Mouse (Mus musculus) liver, embryonic 11.5 days (tissue): ENCODE data around the gene Rnf31. TPM values are rescaled to one million over a fixed set of nuclear protein-coding genes. Genes with fewer than 3 reads are reported as not detected.

Experiments used
- ATAC-seq: fragments of 200-750 bp; cut with Nextera tagmentation; replicated peaks from 2 replicates; pipeline ENCODE4 v1.8.0; 2017; ENCODE audit warnings: moderate number of reproducible peaks, mild to moderate bottlenecking, moderate TSS enrichment, moderate library complexity; ENCODE audit not compliant: low FRiP score
- DNase-seq: peaks from one replicate; pipeline ENCODE4 v3.0.0-alpha.2; 2017; ENCODE audit warnings: low spot score
- H3K27ac ChIP-seq: fragments of 300-500 bp; sonication (generic); 2 replicates; pipeline ENCODE4 v1.5.1; 2014; ENCODE audit warnings: mild to moderate bottlenecking, low read depth, low read length, control low read depth
- H3K27me3 ChIP-seq: fragments of 300-500 bp; sonication (generic); replicated peaks from 2 replicates; pipeline ENCODE4 v1.6.1; 2014; ENCODE audit warnings: low read length, mixed read lengths; ENCODE audit not compliant: control insufficient read depth, insufficient read depth
- H3K36me3 ChIP-seq: fragments of 300-500 bp; sonication (generic); 2 replicates; pipeline ENCODE4 v1.6.1; 2014; ENCODE audit warnings: mild to moderate bottlenecking, low read length, moderate library complexity, mixed read lengths; ENCODE audit not compliant: control insufficient read depth, insufficient read depth
- H3K4me1 ChIP-seq: fragments of 300-500 bp; sonication (generic); replicated peaks from 2 replicates; pipeline ENCODE4 v1.6.1; 2014; ENCODE audit warnings: low read length, mixed read lengths; ENCODE audit not compliant: control insufficient read depth, insufficient read depth
- H3K4me2 ChIP-seq: fragments of 300-500 bp; sonication (generic); 2 replicates; pipeline ENCODE4 v1.6.1; 2014; ENCODE audit warnings: mild to moderate bottlenecking, control low read depth, moderate library complexity
- H3K4me3 ChIP-seq: fragments of 300-500 bp; sonication (generic); 2 replicates; pipeline ENCODE4 v1.5.1; 2014; ENCODE audit warnings: low read depth, low read length, control low read depth
- H3K9ac ChIP-seq: fragments of 300-500 bp; sonication (generic); 2 replicates; pipeline ENCODE4 v1.6.1; 2014; ENCODE audit warnings: low read depth, low read length, control low read depth
- H3K9me3 ChIP-seq: fragments of 300-500 bp; sonication (generic); 2 replicates; pipeline ENCODE4 v1.6.1; 2016; ENCODE audit warnings: low read length, inconsistent platforms, mixed read lengths; ENCODE audit not compliant: control insufficient read depth
- WGBS: fragments of 180-500 bp; shearing (Covaris S2); extraction: QIAGEN DNeasy Blood & Tissue Kit; methylation state at CpG from one replicate; pipeline ENCODE4 v1.1.7; 2014; 5-methylcytosine and 5-hydroxymethylcytosine counted together
- polyA plus RNA-seq: library from polyadenylated mRNA; unstranded; fragments of >200 nt; fragmentation: Nextera tagmentation; extraction: Ambion mirVana; gene quantifications from 2 replicates; pipeline ENCODE4 v1.2.1, GENCODE M21; 2014

Rnf31 gene
- polyA plus RNA-seq, 1 experiment from 2014 or later, result 23.1 TPM

- WGBS, result 83% methylated on average over 2 of the region's 2 CpGs
- H3K9ac ChIP-seq, result no peak overlapping the region
- no peak for DNase-seq
- peaks cover 4% of the 10 kb centered on the region; the same call in 1 of the 2 replicates for H3K4me1 ChIP-seq
- no peaks in the 10 kb centered on the region for H3K27me3 ChIP-seq
- H3K27ac ChIP-seq, result no peak overlapping the region
- ATAC-seq, result no peak
- H3K36me3 ChIP-seq, result peaks cover 31% of the 10 kb centered on the region
- no peaks in the 10 kb centered on the region for H3K9me3 ChIP-seq
- no peak overlapping the region for H3K4me3 ChIP-seq
- H3K4me2 ChIP-seq, result no peak overlapping the region
These were observed 20.9 kb upstream of the Rnf31 start for GRCm38 (mm10) chr14:55570588-55570987.

GRCm38 (mm10) chr14:55571760-55572159 lies 19.7 kb upstream of the Rnf31 start:
- Histone ChIP-seq H3K4me3 (no peak overlapping the region), H3K36me3 (peaks cover 19% of the 10 kb centered on the region), H3K4me2 (no peak overlapping the region), H3K4me1 (peaks cover 4% of the 10 kb centered on the region; the same call in 1 of the 2 replicates), H3K27ac (no peak overlapping the region), H3K9ac (no peak overlapping the region), H3K27me3 (no peaks in the 10 kb centered on the region), H3K9me3 (no peaks in the 10 kb centered on the region)
- ATAC-seq (no peak), DNase-seq (no peak)

GRCm38 (mm10) chr14:55575302-55575701 lies 16.2 kb upstream of the Rnf31 start, which contains the start of gene Fitm1:
Gene Fitm1, plus strand, starts transcription at chr14:55575617.
- H3K4me2 ChIP-seq, result peak within 1 kb of the TSS; percentile 4; the same call in 1 of the 2 replicates
- DNase-seq (no peak), ATAC-seq (no peak)
- WGBS, result 53% methylated on average over 8 of the region's 8 CpGs
- H3K27ac ChIP-seq, result no peak within 1 kb of the TSS
- no peak within 1 kb of the TSS for H3K4me3 ChIP-seq
- no peaks in the 10 kb centered on the region; the same call in 1 of the 2 replicates for H3K36me3 ChIP-seq
- no peaks in the 10 kb centered on the region for H3K9me3 ChIP-seq
- no peaks in the 10 kb centered on the region for H3K27me3 ChIP-seq
- H3K9ac ChIP-seq, result peak within 1 kb of the TSS; percentile 7; the same call in 1 of the 2 replicates
- H3K4me1 ChIP-seq, result peaks cover 12% of the 10 kb centered on the region; the same call in 1 of the 2 replicates

- no peak overlapping the region for H3K4me3 ChIP-seq
- H3K36me3 ChIP-seq, result peaks cover 4% of the 10 kb centered on the region; the same call in 1 of the 2 replicates
- ATAC-seq (no peak), DNase-seq (no peak)
- H3K27ac ChIP-seq, result no peak overlapping the region
- 65% methylated on average over 13 of the region's 13 CpGs for WGBS
- peak overlapping the region; percentile 4; the same call in 1 of the 2 replicates for H3K4me2 ChIP-seq
- H3K4me1 ChIP-seq, result peaks cover 12% of the 10 kb centered on the region; the same call in 1 of the 2 replicates
- H3K9ac ChIP-seq, result no peak overlapping the region
- H3K9me3 ChIP-seq, result no peaks in the 10 kb centered on the region
- no peaks in the 10 kb centered on the region for H3K27me3 ChIP-seq
These were observed 15.8 kb upstream of the Rnf31 start for GRCm38 (mm10) chr14:55575711-55576110.

DNA sequence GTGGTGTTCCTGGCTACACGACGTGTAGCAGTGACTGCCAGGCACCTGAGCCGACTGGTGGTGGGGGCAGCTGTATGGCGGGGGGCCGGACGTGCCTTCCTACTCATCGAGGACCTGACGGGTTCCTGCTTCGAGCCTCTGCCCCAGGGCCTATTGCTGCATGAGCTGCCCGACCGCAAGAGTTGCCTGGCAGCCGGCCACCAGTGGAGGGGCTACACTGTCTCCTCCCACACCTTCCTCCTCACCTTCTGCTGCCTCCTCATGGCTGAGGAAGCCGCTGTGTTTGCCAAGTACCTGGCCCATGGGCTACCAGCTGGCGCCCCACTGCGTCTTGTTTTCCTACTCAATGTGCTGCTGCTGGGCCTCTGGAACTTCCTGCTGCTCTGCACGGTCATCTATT lies 15.1 kb upstream of the Rnf31 start:
- no peak for ATAC-seq
- WGBS, result 76% methylated on average over 16 of the region's 16 CpGs
- Histone ChIP-seq H3K9ac (no peak overlapping the region), H3K36me3 (peaks cover 6% of the 10 kb centered on the region; the same call in 1 of the 2 replicates), H3K27ac (no peak overlapping the region), H3K4me3 (no peak overlapping the region), H3K9me3 (no peaks in the 10 kb centered on the region), H3K4me1 (peaks cover 12% of the 10 kb centered on the region; the same call in 1 of the 2 replicates), H3K27me3 (no peaks in the 10 kb centered on the region), H3K4me2 (no peak overlapping the region)
- DNase-seq, result no peak

- peak within 1 kb of the TSS; percentile 88 for H3K9ac ChIP-seq
- no peaks in the 10 kb centered on the region for H3K9me3 ChIP-seq
- H3K4me1 ChIP-seq, result peaks cover 16% of the 10 kb centered on the region; the same call in 1 of the 2 replicates
- peak; percentile 83 for ATAC-seq
- peak; percentile 80 for DNase-seq
- WGBS, result 2% methylated on average over 32 of the region's 32 CpGs
- H3K36me3 ChIP-seq, result peaks cover 13% of the 10 kb centered on the region; the same call in 1 of the 2 replicates
- H3K4me3 ChIP-seq, result peak within 1 kb of the TSS; percentile 72
- no peaks in the 10 kb centered on the region for H3K27me3 ChIP-seq
- peak within 1 kb of the TSS; percentile 81 for H3K27ac ChIP-seq
- H3K4me2 ChIP-seq, result peak within 1 kb of the TSS; percentile 77
These were observed 13.4 kb upstream of the Rnf31 start, which contains the start of gene Psme1 for GRCm38 (mm10) chr14:55577871-55578667. Gene Psme1, plus strand, starts transcription at chr14:55578123.

DNA sequence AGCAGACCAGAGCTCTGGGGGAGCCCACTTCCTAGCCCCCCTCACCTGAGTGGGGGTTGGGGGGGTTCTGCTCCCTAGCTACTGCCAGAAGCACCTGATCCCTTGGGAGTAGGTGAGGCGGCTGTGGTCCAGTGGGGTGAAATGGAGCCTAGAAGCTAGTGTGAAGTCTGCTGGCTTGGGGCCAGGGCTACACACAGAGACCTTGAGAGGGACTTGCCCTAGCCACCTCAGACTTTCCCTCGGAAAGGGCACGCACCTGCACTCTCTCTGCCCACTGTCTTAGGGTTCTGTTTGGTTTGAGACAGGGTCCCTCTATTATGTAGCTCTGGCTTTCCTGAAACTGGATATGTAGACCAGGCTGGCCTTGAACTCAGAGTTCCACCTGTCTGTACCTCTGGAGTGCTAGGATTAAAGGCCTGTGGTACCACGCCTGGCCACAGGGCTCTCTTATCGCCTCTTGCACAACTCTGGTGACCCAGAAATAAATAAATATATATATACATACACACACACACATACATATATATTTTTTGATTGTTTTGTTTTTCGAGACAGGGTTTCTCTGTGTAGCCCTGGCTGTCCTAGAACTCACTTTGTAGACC lies 12.7 kb upstream of the Rnf31 start:
- ATAC-seq (peak; percentile 58), DNase-seq (peak; percentile 56)
- Histone ChIP-seq H3K27ac (peak overlapping the region; percentile 81), H3K4me2 (peak overlapping the region; percentile 77), H3K4me1 (peaks cover 20% of the 10 kb centered on the region), H3K9ac (peak overlapping the region; percentile 88), H3K36me3 (peaks cover 13% of the 10 kb centered on the region; the same call in 1 of the 2 replicates), H3K9me3 (no peaks in the 10 kb centered on the region), H3K4me3 (peak overlapping the region; percentile 72), H3K27me3 (no peaks in the 10 kb centered on the region)
- 17% methylated on average over 6 of the region's 6 CpGs for WGBS

DNA sequence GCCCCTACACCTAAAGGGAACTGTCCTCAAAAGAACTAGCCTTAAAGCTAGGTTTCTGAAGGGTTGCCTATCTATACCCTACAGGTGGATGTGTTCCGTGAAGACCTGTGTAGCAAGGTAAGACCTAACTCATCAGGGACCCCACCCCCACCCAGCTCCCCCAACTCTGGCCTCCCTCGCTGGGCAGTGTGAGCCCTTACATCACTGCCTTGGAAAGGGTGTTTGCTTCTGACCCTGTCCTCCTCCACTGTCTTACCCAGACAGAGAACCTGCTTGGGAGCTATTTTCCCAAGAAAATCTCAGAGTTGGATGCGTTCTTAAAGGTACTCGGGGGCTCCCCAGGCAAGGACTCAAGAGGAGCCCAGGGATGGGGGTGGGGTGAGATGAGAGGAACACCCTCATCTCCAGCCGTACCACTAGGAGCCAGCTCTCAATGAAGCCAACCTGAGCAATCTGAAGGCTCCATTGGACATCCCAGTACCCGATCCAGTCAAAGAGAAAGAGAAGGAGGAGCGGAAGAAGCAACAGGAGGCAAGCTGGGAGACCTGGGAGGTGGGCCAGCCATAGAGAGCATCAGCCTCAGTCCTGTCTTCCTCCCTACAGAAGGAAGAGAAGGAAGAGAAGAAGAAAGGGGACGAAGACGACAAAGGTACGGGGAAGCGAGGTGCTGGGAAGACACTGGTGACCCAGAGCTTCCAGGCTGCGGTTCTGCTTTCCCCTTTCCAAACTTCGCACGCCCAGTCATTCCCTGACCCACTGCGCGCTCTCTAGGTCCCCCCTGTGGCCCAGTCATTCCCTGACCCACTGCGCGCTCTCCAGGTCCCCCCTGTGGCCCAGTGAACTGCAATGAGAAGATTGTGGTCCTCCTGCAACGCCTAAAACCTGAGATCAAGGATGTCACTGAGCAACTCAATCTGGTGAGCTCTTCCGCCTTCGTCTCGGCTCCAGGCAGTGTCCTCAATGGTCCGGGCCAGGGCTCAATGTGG lies 11.7 kb upstream of the Rnf31 start:
- H3K4me2 ChIP-seq, result peak overlapping the region; percentile 77

More for the DNA sequence above, 11.7 kb upstream of the Rnf31 start:
- Histone ChIP-seq H3K27ac (peak overlapping the region; percentile 35), H3K36me3 (peaks cover 13% of the 10 kb centered on the region; the same call in 1 of the 2 replicates), H3K4me3 (no peak overlapping the region), H3K9me3 (no peaks in the 10 kb centered on the region), H3K9ac (no peak overlapping the region), H3K27me3 (no peaks in the 10 kb centered on the region), H3K4me1 (peaks cover 28% of the 10 kb centered on the region)
- DNase-seq (no peak), ATAC-seq (no peak)
- 86% methylated on average over 23 of the region's 23 CpGs for WGBS
